Mouse (Mus musculus) small intestine, adult 2 months (tissue): Measurements from ENCODE around the gene Cdk12.

Experiments used
- CTCF ChIP-seq: fragments of 200-500 bp; IDR thresholded peaks from 2 replicates; pipeline ENCODE4 v1.5.1; 2012; ENCODE audit warnings: low read depth, mild to moderate bottlenecking, control low read depth, inconsistent platforms, low read length, moderate library complexity, mixed read lengths; ENCODE audit not compliant: insufficient replicate concordance, insufficient read length; ENCODE audit errors: extremely low read depth
- POLR2A ChIP-seq: fragments of 200-500 bp; IDR thresholded peaks from 2 replicates; pipeline ENCODE4 v1.6.1; 2012; ENCODE audit warnings: low read depth, mild to moderate bottlenecking, control low read depth, inconsistent platforms, low read length, moderate library complexity

DNA sequence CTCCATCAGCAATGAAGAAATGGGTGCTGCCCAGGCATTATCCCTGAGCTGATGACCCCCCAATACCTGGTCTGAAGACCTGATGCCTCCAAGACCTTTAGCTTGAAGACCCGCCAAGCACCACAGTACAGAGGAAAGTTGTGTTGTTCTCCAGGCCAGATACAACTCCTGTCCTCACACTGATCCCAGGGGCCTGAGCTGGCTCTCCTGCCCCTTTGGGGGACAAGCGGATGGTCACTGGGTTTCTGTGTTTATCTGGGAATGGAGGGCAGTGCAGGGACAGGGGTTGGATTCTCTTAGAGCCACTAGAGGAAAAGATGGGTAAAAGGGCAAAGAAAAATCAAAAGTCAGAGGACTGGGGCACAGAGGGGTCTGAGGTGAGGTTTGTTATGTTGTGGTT, 117.1 kb downstream of the Cdk12 start:
- TF ChIP-seq CTCF (no peak), POLR2A (no peak)
